Mouse (Mus musculus) kidney, embryonic 16.5 days (tissue): ENCODE results near the gene A930018P22Rik. TPM values are rescaled to one million over a fixed set of nuclear protein-coding genes. Genes with fewer than 3 reads are reported as not detected.

Experiments
- ATAC-seq: fragments of 200-750 bp; cut with Nextera tagmentation; 2 replicates; pipeline ENCODE4 v1.8.0; 2017; ENCODE audit warnings: moderate TSS enrichment; ENCODE audit not compliant: low FRiP score, low TSS enrichment
- H3K27ac ChIP-seq: fragments of 300-500 bp; sonication (generic); 2 replicates; pipeline ENCODE4 v1.5.1; 2014; ENCODE audit warnings: low read length
- H3K27me3 ChIP-seq: fragments of 300-500 bp; sonication (generic); 2 replicates; pipeline ENCODE4 v1.6.1; 2014; ENCODE audit warnings: low read length, control low read depth, mixed read lengths; ENCODE audit not compliant: insufficient read depth
- H3K36me3 ChIP-seq: fragments of 300-500 bp; sonication (generic); 2 replicates; pipeline ENCODE4 v1.6.1; 2014; ENCODE audit warnings: low read length, control low read depth, mixed read lengths; ENCODE audit not compliant: insufficient read depth
- H3K4me1 ChIP-seq: fragments of 300-500 bp; sonication (generic); 2 replicates; pipeline ENCODE4 v1.6.1; 2014; ENCODE audit warnings: low read length, control low read depth, mixed read lengths; ENCODE audit not compliant: insufficient read depth
- H3K4me2 ChIP-seq: fragments of 300-500 bp; sonication (generic); replicated peaks from 2 replicates; pipeline ENCODE4 v1.6.1; 2014; ENCODE audit warnings: low read depth, low read length
- H3K4me3 ChIP-seq: fragments of 300-500 bp; sonication (generic); 2 replicates; pipeline ENCODE4 v1.5.1; 2014; ENCODE audit warnings: mild to moderate bottlenecking, low read length
- H3K9ac ChIP-seq: fragments of 300-500 bp; sonication (generic); replicated peaks from 2 replicates; pipeline ENCODE4 v1.6.1; 2014; ENCODE audit warnings: low read length
- H3K9me3 ChIP-seq: fragments of 300-500 bp; sonication (generic); 2 replicates; pipeline ENCODE4 v1.6.1; 2016; ENCODE audit warnings: low read length, control low read depth
- WGBS: fragments of 180-500 bp; shearing (Covaris S2); extraction: QIAGEN DNeasy Blood & Tissue Kit; methylation state at CpG from one replicate; pipeline ENCODE4 v1.1.7; 2014; 5-methylcytosine and 5-hydroxymethylcytosine counted together
- polyA plus RNA-seq: library from polyadenylated mRNA; unstranded; fragments of >200 nt; fragmentation: Nextera tagmentation; extraction: Ambion mirVana; gene quantifications from 2 replicates; pipeline ENCODE4 v1.2.1, GENCODE M21; 2015

A930018P22Rik gene
- polyA plus RNA-seq, 1 experiment from 2014 or later: not detected

DNA sequence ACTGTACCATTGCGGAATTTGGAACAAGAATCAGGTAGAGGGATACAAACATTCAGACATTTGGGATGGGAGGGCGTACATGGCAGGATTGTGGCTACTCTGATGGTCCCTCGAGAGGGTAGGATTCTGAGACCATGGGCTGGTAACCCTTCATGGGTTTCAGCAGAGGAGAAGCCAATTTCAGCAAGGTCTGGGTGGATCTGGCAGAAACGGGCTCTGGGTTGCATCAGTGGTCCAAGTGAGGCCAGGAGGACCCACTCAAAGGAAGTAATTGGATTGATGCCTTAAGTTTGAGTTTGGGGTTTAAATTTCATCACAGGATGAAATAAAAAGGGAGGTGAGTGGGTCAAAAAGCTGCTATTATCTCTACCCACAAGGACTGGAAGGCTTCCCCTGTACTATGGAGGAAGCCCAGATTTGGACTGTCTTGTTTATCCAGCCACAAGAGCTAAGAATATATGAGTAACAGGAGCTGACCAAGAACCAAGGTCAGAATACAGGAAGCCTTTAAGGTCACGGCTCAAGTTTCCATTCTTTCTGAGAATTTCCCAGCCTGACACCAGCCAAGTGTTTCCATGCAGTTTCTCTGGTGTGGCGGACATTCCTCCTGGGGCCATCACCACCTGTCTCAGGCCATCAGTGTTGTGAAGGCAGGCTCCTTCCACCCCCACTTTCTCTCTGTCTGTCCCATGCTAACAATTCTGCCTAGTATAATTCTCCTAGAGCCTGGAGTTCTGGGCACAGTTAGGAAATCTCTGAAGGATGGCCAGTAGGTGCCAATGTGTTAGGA lies 28.2 kb downstream of the A930018P22Rik start:
- Histone ChIP-seq H3K9me3 (no peaks in the 10 kb centered on the region), H3K9ac (no peak overlapping the region), H3K4me3 (no peak overlapping the region), H3K27ac (no peak overlapping the region), H3K36me3 (no peaks in the 10 kb centered on the region), H3K4me2 (no peak overlapping the region), H3K4me1 (peaks cover 19% of the 10 kb centered on the region), H3K27me3 (0 out of 2 replicates have a peak, but pooled peaks cover 2% of the 10 kb centered on the region)
- ATAC-seq: no peak; the same call in 1 of the 2 replicates
- 60% methylated on average over 6 of the region's 6 CpGs for WGBS

DNA sequence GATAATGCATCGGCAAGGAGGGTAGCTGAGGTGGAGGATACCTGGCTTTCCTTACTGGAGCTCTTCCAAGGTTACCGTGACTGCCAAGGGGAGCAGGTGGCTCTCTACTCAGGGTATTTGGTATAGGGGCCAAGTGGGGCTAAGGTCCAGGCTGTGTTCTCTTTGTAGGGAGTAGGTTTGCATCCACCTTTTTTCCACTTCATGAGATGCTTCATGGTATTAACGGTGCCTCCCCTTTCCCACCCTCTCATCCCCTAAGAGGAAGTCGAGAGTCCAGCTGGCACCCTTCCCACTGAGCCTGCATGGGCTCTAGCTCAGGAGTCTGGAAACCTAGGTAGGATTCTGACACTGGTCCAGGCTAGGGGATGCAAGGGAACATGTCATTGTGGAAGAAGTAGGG lies 30.8 kb downstream of the A930018P22Rik start:
- H3K27ac ChIP-seq: no peak overlapping the region
- WGBS: 91% methylated on average over 4 of the region's 4 CpGs
- no peak overlapping the region for H3K4me3 ChIP-seq
- H3K4me1 ChIP-seq: peaks cover 5% of the 10 kb centered on the region
- 0 out of 2 replicates have a peak, but pooled peaks cover 2% of the 10 kb centered on the region for H3K27me3 ChIP-seq
- no peaks in the 10 kb centered on the region for H3K36me3 ChIP-seq
- H3K9ac ChIP-seq: no peak overlapping the region
- no peak for ATAC-seq
- H3K9me3 ChIP-seq: no peaks in the 10 kb centered on the region
- H3K4me2 ChIP-seq: no peak overlapping the region

DNA sequence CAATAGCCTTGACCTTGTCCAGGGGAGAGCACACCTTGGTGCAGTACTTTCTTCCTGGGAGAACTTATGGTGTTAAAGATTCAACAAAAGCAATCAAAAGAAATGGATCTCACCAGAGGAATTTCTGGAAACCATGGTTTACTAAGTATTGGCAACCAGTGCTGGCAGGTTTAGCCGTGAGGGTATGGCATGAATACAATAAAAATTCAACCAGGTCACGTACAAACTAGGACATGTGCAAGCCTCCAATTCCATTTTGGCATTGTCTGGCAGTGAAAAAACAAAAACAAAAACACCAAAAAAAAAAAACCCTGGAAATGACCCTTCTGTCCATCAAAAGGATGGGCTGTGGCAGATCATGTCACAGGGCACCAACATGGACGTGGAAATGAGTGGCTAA lies 31.3 kb downstream of the A930018P22Rik start:
- 83% methylated on average over 3 of the region's 3 CpGs for WGBS
- H3K4me3 ChIP-seq: no peak overlapping the region
- H3K9ac ChIP-seq: no peak overlapping the region
- H3K9me3 ChIP-seq: no peaks in the 10 kb centered on the region
- peaks cover under 1% of the 10 kb centered on the region; the same call in 1 of the 2 replicates for H3K4me1 ChIP-seq
- no peaks in the 10 kb centered on the region for H3K36me3 ChIP-seq
- ATAC-seq: no peak
- H3K4me2 ChIP-seq: no peak overlapping the region
- no peak overlapping the region for H3K27ac ChIP-seq
- 0 out of 2 replicates have a peak, but pooled peaks cover 2% of the 10 kb centered on the region for H3K27me3 ChIP-seq

DNA sequence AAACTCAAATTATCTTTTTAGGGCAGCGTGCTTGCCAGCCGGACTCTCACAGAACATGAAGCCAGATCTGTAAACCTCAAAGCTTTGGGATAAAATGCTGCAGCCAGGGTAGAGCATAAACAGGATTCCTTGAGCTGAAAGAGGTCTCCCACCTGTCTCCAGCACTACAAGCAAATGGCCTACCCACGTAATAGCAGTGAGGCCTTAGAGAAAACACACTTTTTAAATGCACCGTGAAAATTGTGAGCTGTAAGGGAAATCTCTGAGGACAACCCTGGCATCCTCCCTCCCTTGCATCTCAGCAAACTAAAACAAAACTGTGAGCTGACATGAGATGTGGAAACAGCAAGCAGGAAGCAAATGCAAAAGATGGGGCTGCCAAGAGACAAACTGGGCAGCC lies 35.3 kb downstream of the A930018P22Rik start:
- H3K27ac ChIP-seq: no peak overlapping the region
- no peaks in the 10 kb centered on the region for H3K36me3 ChIP-seq
- no peaks in the 10 kb centered on the region for H3K9me3 ChIP-seq
- no peak overlapping the region for H3K9ac ChIP-seq
- no peak overlapping the region for H3K4me2 ChIP-seq
- no peak for ATAC-seq
- no peak overlapping the region for H3K4me3 ChIP-seq
- 0 out of 2 replicates have a peak, but pooled peaks cover 2% of the 10 kb centered on the region for H3K27me3 ChIP-seq
- no peaks in the 10 kb centered on the region for H3K4me1 ChIP-seq
- 63% methylated on average over 4 of the region's 4 CpGs for WGBS

DNA sequence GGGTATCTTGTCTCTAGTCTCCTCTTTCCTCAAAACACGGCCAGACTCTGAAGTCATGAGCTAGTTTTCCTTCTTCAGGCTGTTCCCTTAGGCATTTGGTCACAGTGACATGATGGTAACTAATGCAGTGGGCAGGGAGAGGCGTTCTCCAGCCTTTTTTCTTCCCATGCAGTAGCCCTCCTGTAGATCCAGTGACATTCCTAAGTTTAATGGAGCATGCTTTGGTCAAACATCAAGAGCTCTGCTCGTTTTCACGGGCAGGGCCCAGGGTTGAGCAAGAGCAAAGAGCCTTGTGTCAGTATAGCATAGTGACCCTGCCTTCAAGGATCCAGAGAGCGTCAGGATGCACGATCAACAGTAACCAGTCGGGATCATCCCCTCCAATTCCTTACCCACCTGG lies 40.8 kb downstream of the A930018P22Rik start:
- Histone ChIP-seq H3K9me3 (no peaks in the 10 kb centered on the region), H3K9ac (no peak overlapping the region), H3K4me3 (no peak overlapping the region), H3K27ac (no peak overlapping the region), H3K4me1 (no peaks in the 10 kb centered on the region), H3K36me3 (no peaks in the 10 kb centered on the region), H3K27me3 (no peaks in the 10 kb centered on the region), H3K4me2 (no peak overlapping the region)
- ATAC-seq: peak; percentile 89
- WGBS: 45% methylated on average over 7 of the region's 7 CpGs

DNA sequence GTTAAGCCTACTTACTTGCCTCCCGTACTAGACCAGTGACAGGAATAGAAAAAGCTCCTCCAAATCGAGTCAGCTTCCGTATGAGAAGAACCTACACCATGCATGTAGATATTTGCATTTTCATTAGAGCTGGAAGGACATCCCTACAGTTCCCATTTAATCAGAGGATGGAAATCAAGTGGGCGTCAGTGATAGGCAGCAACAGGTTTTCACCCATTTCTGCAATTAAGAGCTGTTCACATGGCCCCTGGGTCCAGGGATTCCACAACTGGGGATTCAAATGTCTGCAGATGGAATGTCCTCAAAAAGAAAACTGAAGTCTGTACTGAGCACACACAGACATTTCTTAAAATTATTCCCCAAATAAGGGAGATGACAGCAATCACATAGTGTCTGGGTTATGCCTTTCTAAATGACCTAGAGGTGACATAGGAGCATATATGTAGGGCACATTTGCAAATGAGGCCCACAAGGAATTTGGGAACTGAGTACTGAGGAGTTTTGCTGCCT lies 41.5 kb downstream of the A930018P22Rik start:
- H3K9ac ChIP-seq: no peak overlapping the region
- WGBS: 91% methylated on average over 4 of the region's 4 CpGs
- ATAC-seq: no peak

DNA sequence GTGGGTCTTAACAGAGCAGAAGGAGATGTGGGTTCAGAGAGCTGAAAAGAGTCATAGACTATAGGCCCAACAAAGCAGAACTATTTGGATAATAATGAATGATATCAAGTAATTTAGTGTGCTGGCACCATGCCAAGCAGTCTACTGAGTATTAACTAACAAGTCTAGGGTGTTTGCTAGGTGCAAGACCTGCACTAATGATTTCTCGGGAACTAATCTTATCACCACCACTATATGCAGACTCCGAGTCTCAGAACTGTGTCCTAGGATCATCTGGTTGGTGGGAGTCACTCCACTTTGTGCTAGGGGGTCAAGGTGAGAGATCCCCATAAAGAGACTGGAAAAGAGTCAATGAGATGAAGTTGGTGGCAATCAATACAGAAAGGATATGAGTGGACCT lies 43.1 kb downstream of the A930018P22Rik start:
- H3K36me3 ChIP-seq: no peaks in the 10 kb centered on the region
- no peak overlapping the region for H3K9ac ChIP-seq
- no peaks in the 10 kb centered on the region for H3K27me3 ChIP-seq
- H3K9me3 ChIP-seq: no peaks in the 10 kb centered on the region
- no peak overlapping the region for H3K4me3 ChIP-seq
- 87% methylated on average over 2 of the region's 2 CpGs for WGBS
- H3K4me1 ChIP-seq: no peaks in the 10 kb centered on the region
- no peak overlapping the region for H3K27ac ChIP-seq
- H3K4me2 ChIP-seq: no peak overlapping the region
- no peak for ATAC-seq

More for the DNA sequence above, 41.5 kb downstream of the A930018P22Rik start:
- no peak overlapping the region for H3K27ac ChIP-seq
- H3K9me3 ChIP-seq: no peaks in the 10 kb centered on the region
- H3K4me2 ChIP-seq: no peak overlapping the region
- H3K4me1 ChIP-seq: no peaks in the 10 kb centered on the region
- H3K36me3 ChIP-seq: no peaks in the 10 kb centered on the region
- H3K27me3 ChIP-seq: no peaks in the 10 kb centered on the region
- no peak overlapping the region for H3K4me3 ChIP-seq

DNA sequence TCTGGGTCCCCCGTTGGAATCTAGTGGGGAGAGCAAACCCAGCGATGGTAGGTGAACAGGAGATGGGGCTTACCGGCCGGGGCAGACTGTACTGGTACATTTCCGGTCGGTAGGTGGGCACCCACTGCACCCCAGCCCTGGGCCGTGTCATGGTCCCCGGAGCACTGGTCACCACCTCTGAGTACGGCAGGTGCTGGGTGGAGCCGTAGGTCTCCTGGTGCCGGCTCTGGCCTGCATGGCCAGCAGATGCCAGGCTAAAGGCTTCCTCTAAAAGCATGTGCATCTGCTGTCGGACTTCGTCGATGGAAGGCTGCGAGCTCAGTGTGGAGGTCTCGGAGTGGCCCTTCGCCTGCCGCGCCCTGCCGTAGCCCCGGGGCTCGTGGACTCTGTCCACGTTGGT lies 45.2 kb downstream of the A930018P22Rik start:
- H3K36me3 ChIP-seq: no peaks in the 10 kb centered on the region
- H3K4me3 ChIP-seq: no peak overlapping the region
- H3K4me2 ChIP-seq: no peak overlapping the region
- no peaks in the 10 kb centered on the region for H3K27me3 ChIP-seq
- H3K9ac ChIP-seq: no peak overlapping the region
- ATAC-seq: no peak
- no peaks in the 10 kb centered on the region for H3K4me1 ChIP-seq
- H3K9me3 ChIP-seq: no peaks in the 10 kb centered on the region
- 95% methylated on average over 23 of the region's 23 CpGs for WGBS
- no peak overlapping the region for H3K27ac ChIP-seq

DNA sequence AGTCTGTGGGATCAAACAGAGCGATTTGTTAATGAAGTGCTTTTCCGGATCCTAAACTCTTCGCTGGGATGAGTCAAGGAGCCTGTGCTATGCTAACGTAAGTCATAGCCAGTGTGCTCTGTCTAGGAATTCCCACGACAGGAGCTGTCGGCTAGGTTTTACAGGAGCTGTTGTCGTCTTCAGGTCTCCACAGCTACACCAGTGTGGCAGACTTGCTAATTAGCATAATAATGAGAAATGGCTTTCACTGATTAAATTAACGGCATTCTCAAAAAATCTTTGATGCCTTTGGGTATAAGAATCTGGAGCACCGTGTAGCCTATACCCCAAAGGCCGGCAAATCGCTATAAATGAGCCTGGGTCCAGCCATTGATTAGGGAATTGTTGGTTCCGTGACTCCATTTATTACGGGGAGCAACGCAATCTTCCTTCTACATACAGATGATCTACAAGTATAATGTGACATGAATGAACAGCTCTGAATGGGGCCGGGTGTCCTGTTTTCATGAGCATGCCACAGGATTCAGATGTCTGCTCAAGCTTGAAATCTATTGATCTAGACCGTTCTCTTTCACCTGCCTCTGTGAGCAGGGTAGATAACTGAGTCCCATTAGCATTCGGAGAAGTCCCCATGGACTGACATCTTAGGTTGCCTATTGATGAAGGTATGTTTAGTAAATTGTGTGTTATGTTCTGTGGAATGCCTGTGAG lies 45.8 kb downstream of the A930018P22Rik start:
- no peak for ATAC-seq
- 86% methylated on average over 17 of the region's 17 CpGs for WGBS

More for the DNA sequence above, 45.8 kb downstream of the A930018P22Rik start:
- Histone ChIP-seq H3K4me2 (no peak overlapping the region), H3K36me3 (no peaks in the 10 kb centered on the region), H3K27me3 (no peaks in the 10 kb centered on the region), H3K4me1 (no peaks in the 10 kb centered on the region), H3K9me3 (no peaks in the 10 kb centered on the region), H3K4me3 (no peak overlapping the region), H3K27ac (no peak overlapping the region), H3K9ac (no peak overlapping the region)
